21 mouse cellular contexts compared by ENCODE assay signal in genomic region chr2:77411612-77412011, GRCm38 (mm10).
DNase-seq lines count a peak whose midpoint lies in the region; ATAC-seq and TF ChIP-seq lines count a peak whose summit lies in the region.
"Had no signal": no experiment of that assay in that cellular context is flagged by ENCODE, and none has a peak within 500 bp of the region (broad histone marks: within the 10 kb centered on the region; RNA-seq: fewer than 3 reads in every experiment).

No protein-coding gene starts in this region.

- H3K9me3 ChIP-seq in hindbrain, embryonic 13.5 days = no peaks in the 10 kb centered on the region
- no peaks in the 10 kb centered on the region for H3K9me3 ChIP-seq in hindbrain, embryonic 10.5 days
- no peaks in the 10 kb centered on the region for H3K9me3 ChIP-seq in E14TG2a.4 (ENCODE audit: low read length)
- H3K9me3 ChIP-seq: embryonic facial prominence, embryonic 12.5 days; forebrain, embryonic 12.5 days; heart, embryonic 13.5 days had no signal

- peaks cover 3% of the 10 kb centered on the region; the same call in 1 of the 2 replicates for H3K27me3 ChIP-seq in hindbrain, embryonic 13.5 days
- H3K27me3 ChIP-seq in hindbrain, embryonic 10.5 days (ENCODE audit: insufficient read depth, poor library complexity, severe bottlenecking) = no peaks in the 10 kb centered on the region
- no peaks in the 10 kb centered on the region for H3K27me3 ChIP-seq in E14TG2a.4 (ENCODE audit: insufficient read depth, low read length)
- H3K27me3 ChIP-seq: CH12.LX; embryonic facial prominence, embryonic 12.5 days; forebrain, embryonic 12.5 days; heart, embryonic 13.5 days had no signal

- ATAC-seq in hindbrain, embryonic 13.5 days (ENCODE audit: low FRiP score) = 0 out of 2 replicates have a peak, but pooled peaks have one; percentile 28
- ATAC-seq: forebrain, embryonic 16.5 days; intestine, embryonic 16.5 days; Patski had no signal

- H3K4me3 ChIP-seq in hindbrain, embryonic 13.5 days = no peak overlapping the region
- no peak overlapping the region for H3K4me3 ChIP-seq in hindbrain, embryonic 10.5 days
- peak overlapping the region; percentile 59 for H3K4me3 ChIP-seq in E14TG2a.4 (replicated peaks; ENCODE audit: low read length)
- no peak overlapping the region for H3K4me3 ChIP-seq in gastrocnemius, adult 2 months
- H3K4me3 ChIP-seq: embryonic facial prominence, embryonic 12.5 days; forebrain, embryonic 12.5 days; heart, embryonic 13.5 days had no signal

- intact Hi-C loops in gastrocnemius, adult 2 months (cut with DNase I) = no loop called here

- WGBS in hindbrain, embryonic 13.5 days = 88% methylated on average over 13 of the region's 13 CpGs
- WGBS in hindbrain, embryonic 10.5 days = 82% methylated on average over 13 of the region's 13 CpGs

- H3K36me3 ChIP-seq in hindbrain, embryonic 13.5 days = no peaks in the 10 kb centered on the region
- H3K36me3 ChIP-seq in hindbrain, embryonic 10.5 days = no peaks in the 10 kb centered on the region
- no peaks in the 10 kb centered on the region for H3K36me3 ChIP-seq in E14TG2a.4 (ENCODE audit: insufficient read depth, low read length)
- H3K36me3 ChIP-seq: embryonic facial prominence, embryonic 12.5 days; forebrain, embryonic 12.5 days; heart, embryonic 13.5 days had no signal

- no peaks in the 10 kb centered on the region for H3K4me1 ChIP-seq in hindbrain, embryonic 13.5 days (replicated peaks)
- peaks cover 4% of the 10 kb centered on the region; the same call in 1 of the 2 replicates for H3K4me1 ChIP-seq in hindbrain, embryonic 10.5 days (replicated peaks)
- H3K4me1 ChIP-seq in E14TG2a.4 (replicated peaks; ENCODE audit: low read depth, low read length) = peaks cover 61% of the 10 kb centered on the region
- H3K4me1 ChIP-seq: embryonic facial prominence, embryonic 12.5 days; forebrain, embryonic 12.5 days had no signal

- no peak overlapping the region for H3K4me2 ChIP-seq in hindbrain, embryonic 13.5 days
- H3K4me2 ChIP-seq: embryonic facial prominence, embryonic 12.5 days; forebrain, embryonic 12.5 days; heart, embryonic 13.5 days; hindbrain, embryonic 14.5 days had no signal

- no peak for TF ChIP-seq CTCF in E14TG2a.4 (conservative IDR thresholded peaks at IDR 0.05; ENCODE audit: low read length)
- no peak for TF ChIP-seq CTCF in gastrocnemius, adult 2 months (IDR thresholded peaks at IDR 0.05)

- no peak overlapping the region for H3K27ac ChIP-seq in hindbrain, embryonic 13.5 days
- H3K27ac ChIP-seq in hindbrain, embryonic 10.5 days = no peak overlapping the region
- H3K27ac ChIP-seq in gastrocnemius, adult 2 months = no peak overlapping the region
- H3K27ac ChIP-seq: embryonic facial prominence, embryonic 12.5 days; forebrain, embryonic 12.5 days; heart, embryonic 13.5 days; hindbrain, embryonic 14.5 days had no signal

- H3K9ac ChIP-seq in hindbrain, embryonic 13.5 days = no peak overlapping the region
- H3K9ac ChIP-seq: embryonic facial prominence, embryonic 12.5 days; forebrain, embryonic 12.5 days; heart, embryonic 13.5 days; hindbrain, embryonic 14.5 days had no signal

- no peak for DNase-seq in hindbrain, embryonic 10.5 days (ENCODE audit: low spot score)
- DNase-seq in R1 (ENCODE audit: low read depth, low spot score) = peak; percentile 61
- DNase-seq in gastrocnemius, postnatal 10 days = no peak
- no peak for DNase-seq in gastrocnemius, adult 2 months
- DNase-seq in kidney, postnatal 25 days = no peak
- DNase-seq: adrenal gland, adult 8-10 months; cerebellum, adult 11 months; cerebellum, adult 8-10 months; cerebellum, postnatal 14 days; gastrocnemius, postnatal 25 days; heart, postnatal 4 days had no signal
